Mouse (Mus musculus): ENCODE results near the gene Syne1.

The Syne1 gene

GRCm38 (mm10) chr10:5437766-5438165, 113.5 kb downstream of the Syne1 start:
- no peak for DNase-seq (ENCODE audit: low read depth)

DNA sequence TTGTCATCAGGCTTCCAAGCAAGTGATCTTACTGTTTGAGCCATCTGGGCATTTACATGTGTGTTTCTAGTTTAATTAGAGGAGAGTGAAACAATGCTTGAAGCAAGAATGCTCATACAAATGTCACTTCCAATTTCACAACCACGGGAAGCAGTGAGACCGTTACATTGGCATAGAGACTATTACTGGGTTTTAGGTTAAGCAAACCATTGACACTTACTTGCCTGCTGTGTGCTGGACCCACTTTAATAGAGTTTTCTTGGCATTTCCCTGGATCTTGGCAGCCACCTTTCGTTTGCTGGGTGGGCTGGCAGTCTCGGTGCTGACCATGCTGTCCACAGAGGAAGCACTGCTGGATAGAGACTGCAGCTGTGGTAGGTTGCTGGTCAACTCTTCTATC, 127.3 kb downstream of the Syne1 start:
- DNase-seq (ENCODE audit: low read depth) = no peak

GRCm38 (mm10) chr10:5415730-5416129, 135.6 kb downstream of the Syne1 start:
- DNase-seq (ENCODE audit: low read depth) = no peak

DNA sequence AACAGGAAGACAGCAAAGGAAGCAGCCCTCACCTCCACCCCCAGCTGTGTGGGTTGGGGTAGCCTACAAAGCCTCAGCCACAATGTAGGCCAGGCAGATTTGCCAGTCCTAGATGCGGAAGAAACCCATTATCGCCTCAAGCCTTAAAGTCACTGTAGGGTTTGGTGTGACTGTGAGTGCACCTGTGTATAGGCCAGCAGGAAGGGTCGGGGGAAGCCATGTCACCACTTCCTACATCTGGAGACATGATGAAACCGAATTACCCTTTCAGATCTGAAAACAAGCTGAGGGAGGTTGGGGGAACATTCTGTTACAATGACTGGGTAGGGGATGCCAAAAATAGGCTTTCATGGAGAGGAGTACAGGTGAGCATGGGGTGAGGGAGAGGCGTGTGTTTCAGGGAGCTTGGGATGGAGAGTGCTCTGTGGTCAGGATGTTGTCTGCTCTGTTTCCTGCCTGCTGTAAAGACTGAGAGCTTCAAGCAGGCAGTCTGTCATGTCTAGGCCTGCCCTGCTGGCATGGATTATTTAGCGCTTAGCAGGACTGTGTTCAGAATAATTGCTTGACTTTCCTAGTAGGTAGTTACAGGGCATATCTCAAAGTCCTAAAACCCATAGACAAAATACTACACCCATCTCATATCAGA, 167.0 kb downstream of the Syne1 start:
- no peak for DNase-seq (ENCODE audit: low read depth)

GRCm38 (mm10) chr10:5381536-5381935, 169.7 kb downstream of the Syne1 start:
- DNase-seq (ENCODE audit: low read depth) = no peak

DNA sequence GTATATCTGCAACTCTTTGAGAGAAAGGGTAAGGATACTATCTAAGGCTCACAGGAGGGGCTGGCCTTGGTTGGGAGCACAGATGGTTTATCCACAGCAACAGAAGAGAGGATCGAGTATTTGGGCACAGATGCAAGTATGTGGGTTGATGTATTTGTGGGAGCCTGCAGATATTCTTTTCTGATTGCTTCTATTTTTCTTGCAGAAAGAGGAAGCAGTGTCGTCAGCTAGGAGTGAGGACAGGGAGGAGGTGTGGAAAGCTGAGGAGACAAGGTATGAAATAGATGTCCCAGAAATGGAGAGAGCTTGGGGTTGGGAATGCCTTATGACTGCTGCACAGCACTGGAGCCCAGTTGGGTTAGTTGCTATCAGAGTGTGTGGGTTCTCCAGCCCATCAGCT, 172.3 kb downstream of the Syne1 start:
- no peak for DNase-seq (ENCODE audit: low read depth)

GRCm38 (mm10) chr10:5369599-5369998, 181.7 kb downstream of the Syne1 start:
- no peak for DNase-seq (ENCODE audit: low read depth)

- DNase-seq (ENCODE audit: low read depth) = no peak
These were observed 183.0 kb downstream of the Syne1 start for GRCm38 (mm10) chr10:5368266-5368665.

DNA sequence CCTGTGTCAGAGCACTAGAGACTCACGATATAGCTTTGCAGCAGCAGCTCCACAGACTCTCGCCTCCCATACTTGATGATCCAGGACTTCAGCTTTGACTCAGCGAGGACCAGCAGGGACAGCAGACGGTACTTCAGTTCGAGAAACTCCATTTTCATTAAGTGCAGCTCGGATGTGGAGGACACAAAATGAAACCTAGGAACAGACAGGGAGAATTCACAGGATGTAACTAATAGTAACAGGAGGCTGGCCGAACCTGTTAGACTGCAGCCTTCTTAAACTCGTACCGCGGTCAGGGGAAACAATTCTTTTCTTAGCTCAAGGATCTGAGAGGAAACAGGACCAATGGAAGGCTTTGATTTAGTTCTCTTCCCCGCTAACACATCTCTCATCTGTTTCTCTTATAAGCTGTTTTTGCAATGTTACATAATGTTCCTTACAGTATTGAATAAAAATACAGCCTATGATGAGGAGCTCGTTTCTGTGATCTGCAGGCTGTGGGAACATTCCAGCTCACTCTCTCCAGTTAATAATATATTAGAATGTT, 183.7 kb downstream of the Syne1 start:
- no peak for DNase-seq (ENCODE audit: low read depth)

DNA sequence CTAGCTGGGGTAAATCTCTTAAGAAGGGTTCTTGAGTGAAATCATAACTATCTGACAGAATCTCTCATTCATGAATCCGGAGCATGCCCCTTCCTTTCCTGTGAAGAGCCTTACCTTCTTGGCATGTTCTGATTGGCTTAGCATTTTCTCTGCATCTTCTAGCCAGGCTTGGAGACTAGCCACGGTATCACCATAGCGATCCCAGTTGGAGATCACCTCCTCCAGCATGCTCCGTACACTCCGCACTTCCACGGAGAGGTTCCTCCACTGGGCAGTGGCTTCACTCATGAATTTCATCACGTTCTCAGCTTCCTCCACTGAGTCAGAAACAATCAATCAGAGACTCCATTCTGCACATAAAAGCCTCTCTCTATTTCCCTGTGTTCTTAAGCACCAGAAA, 190.7 kb downstream of the Syne1 start:
- no peak for DNase-seq (ENCODE audit: low read depth)

DNA sequence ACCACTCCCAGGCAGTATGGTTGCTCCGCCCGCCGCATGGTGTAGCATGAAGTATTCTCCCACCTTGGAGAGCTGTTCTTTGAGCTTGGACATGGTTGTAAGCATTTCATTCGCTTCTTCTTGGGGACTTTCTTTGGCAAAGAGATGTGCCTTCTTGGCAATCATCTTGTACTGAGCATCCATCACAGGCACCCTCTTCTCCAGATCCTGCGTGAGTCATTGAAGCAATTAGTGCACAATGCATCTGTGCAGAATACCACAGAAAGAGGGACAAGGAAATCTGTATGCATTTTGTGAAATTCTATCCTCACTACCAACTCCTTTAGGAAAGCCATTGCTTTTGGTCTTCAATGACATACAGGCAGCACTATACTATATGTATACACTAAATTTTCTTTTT, 194.7 kb downstream of the Syne1 start:
- no peak for DNase-seq (ENCODE audit: low read depth)

DNA sequence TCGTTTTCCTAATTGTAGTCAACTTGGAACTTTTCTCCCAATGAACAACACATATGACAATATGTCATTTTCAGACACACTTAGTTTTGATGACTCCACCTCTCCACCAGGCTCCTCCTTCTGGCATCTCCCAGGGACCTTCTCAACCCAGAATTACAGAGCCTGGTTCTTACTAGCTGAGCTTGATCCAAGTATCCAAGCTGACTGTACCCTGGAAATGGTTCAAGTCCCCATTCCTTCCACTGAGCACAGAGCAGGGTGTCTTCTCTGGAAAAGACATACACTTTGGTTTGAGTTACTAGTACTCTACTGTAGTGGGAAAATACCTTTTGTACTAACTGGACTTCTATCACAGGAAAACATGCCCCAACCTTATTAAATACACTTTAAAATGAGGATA, 197.9 kb downstream of the Syne1 start:
- DNase-seq (ENCODE audit: low read depth) = peak; percentile 31

DNA sequence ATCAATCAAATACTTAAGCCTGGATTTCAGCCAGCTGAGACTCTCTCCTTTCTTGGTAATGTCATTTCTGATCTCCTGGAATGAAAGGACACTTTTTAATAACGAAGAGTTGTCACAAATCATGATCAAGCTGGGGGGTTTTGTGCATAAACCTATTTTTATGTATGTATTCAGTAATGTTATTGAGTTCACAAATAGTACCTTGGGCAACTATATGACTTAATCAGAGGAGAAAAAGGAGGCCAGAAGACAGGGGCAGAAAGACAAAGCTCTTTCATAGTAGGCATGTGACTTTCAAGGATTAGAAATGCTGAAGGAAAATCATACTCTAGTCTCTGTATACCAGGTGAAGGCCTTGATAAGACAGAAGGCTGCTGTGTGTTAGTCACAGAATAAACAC, 204.4 kb downstream of the Syne1 start:
- no peak for DNase-seq (ENCODE audit: low read depth)

DNA sequence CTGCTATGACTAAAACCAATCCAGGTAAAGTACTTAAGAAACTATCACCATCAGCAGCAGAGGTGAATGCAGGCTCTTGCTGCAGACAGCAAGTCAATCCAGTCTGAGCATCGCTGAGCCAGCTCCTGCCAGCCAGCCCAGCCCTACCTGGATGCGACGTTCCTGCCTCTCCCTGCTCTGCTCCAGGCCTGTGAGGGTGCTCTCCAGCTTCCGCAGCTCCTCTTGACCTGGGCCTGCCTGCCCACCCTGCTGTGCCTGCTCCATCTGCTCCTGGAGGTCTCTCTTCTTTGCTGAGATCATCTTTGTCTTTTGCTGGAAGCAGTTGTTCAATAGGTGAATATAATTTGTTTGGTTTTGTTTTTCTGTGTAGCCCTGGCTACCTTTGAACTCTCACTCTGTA, 208.1 kb downstream of the Syne1 start:
- no peak for DNase-seq (ENCODE audit: low read depth)

DNA sequence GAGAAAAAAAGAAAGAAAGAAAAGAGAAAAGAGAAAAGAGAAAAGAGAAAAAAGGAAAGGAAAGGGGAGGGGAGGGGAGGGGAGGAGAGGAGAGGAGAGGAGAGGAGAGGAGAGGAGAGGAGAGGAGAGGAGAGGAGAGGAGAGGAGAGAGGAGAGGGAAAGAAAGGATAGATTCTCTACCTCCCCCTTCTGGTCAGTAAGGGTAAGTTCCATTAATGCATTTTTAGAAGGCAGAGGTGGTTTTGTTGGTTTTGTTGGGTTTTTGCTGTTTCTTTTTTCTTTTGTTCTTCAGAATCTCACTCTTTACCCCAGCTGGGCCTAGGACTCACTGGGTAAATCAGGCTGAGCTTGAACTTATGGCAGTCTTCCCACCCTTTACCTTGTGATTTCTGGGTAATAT, 214.9 kb downstream of the Syne1 start:
- no peak for DNase-seq (ENCODE audit: low read depth)

DNA sequence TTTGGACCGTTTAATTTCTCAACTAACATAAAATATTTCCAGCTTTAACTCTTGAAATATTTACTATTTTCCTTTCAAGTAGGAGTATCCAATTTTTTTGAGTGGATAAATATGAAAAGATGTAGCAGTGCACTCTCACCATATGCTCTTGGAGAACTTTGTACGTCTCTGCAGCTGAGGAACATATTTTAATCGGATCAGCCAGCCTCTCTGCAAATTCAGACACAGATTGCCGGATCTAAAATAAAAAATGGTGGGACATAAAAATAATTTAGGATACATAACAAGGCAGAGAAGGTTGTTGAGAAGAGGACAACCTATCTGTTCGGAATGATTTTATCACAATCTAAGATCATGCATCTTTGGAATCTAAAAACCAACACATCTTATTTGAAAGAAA, 218.5 kb downstream of the Syne1 start:
- DNase-seq (ENCODE audit: low read depth) = no peak

- DNase-seq (ENCODE audit: low read depth) = no peak
These were observed 224.6 kb downstream of the Syne1 start for GRCm38 (mm10) chr10:5326716-5327115.

- no peak for DNase-seq (ENCODE audit: low read depth)
These were observed 227.4 kb downstream of the Syne1 start for GRCm38 (mm10) chr10:5323741-5324395.

DNA sequence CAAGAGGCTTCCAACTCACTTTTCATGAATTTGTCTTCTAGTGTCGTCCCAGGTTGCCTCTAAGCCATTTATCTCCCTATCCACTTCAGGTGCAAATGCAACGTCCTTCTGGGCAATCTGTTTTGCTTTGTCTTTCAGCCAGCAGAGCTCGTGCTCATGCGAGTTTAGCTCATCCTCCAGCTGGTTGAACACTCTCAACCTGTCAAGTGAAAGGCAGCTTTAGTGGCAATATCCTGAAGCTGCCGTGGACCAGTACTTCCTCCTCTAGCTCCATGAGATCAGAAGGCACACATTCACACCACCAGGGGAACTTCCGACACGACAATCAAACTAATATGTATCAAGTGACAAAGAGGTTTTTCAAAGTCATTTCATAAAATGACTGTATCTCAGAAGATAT, 228.7 kb downstream of the Syne1 start:
- no peak for DNase-seq (ENCODE audit: low read depth)

GRCm38 (mm10) chr10:5317602-5318001, 233.7 kb downstream of the Syne1 start:
- peak; percentile 82 for DNase-seq (ENCODE audit: low read depth)

GRCm38 (mm10) chr10:5312437-5312836, 238.8 kb downstream of the Syne1 start:
- no peak for DNase-seq (ENCODE audit: low read depth)

- DNase-seq (ENCODE audit: low read depth) = peak; percentile 86
These were observed 241.1 kb downstream of the Syne1 start for GRCm38 (mm10) chr10:5309961-5310713.

DNA sequence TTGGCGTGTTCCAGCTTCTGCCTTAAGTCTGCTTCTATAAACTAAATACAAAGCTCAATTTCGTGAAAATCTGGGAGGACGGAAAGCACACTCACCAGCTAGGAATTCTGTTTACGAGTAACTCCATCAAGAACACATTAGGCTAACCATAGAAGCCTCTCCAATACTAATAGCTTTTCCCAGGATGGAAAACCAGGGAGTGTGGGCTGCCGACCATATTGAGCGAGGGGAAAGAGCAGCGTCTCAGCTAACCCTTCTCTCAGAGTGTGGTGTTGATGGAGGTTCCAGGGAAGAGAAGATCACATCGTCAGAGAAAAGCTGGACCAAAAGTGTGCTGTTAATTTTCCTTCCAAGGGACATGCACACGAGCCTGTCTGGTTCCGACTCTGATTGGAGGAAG, 241.9 kb downstream of the Syne1 start:
- peak; percentile 81 for DNase-seq (ENCODE audit: low read depth)
